Mouse (Mus musculus): ENCODE results near the gene Pcdh9.

Pcdh9 gene

GRCm38 (mm10) chr14:93350906-93351305 lies 539.6 kb downstream of the Pcdh9 start:
- DNase-seq: no peak

GRCm38 (mm10) chr14:93349166-93349565 lies 541.3 kb downstream of the Pcdh9 start:
- DNase-seq: no peak

GRCm38 (mm10) chr14:93347031-93347430 lies 543.4 kb downstream of the Pcdh9 start:
- DNase-seq: no peak

- DNase-seq: no peak
These were observed 547.7 kb downstream of the Pcdh9 start for GRCm38 (mm10) chr14:93342781-93343180.

GRCm38 (mm10) chr14:93341390-93341789 lies 549.1 kb downstream of the Pcdh9 start:
- no peak for DNase-seq

- DNase-seq: no peak
These were observed 561.2 kb downstream of the Pcdh9 start for GRCm38 (mm10) chr14:93329247-93329646.

GRCm38 (mm10) chr14:93317393-93317792 lies 573.1 kb downstream of the Pcdh9 start:
- DNase-seq: no peak

- no peak for DNase-seq
These were observed 602.1 kb downstream of the Pcdh9 start for GRCm38 (mm10) chr14:93288361-93288760.

- DNase-seq: no peak
These were observed 602.8 kb downstream of the Pcdh9 start for GRCm38 (mm10) chr14:93287642-93288041.

- DNase-seq: no peak
These were observed 605.3 kb downstream of the Pcdh9 start for GRCm38 (mm10) chr14:93285136-93285535.

- no peak for DNase-seq
These were observed 606.5 kb downstream of the Pcdh9 start for GRCm38 (mm10) chr14:93284009-93284408.

- DNase-seq: no peak
These were observed 614.8 kb downstream of the Pcdh9 start for GRCm38 (mm10) chr14:93275661-93276060.

GRCm38 (mm10) chr14:93274767-93275166 lies 615.7 kb downstream of the Pcdh9 start:
- DNase-seq: no peak

- DNase-seq: no peak
These were observed 637.1 kb downstream of the Pcdh9 start for GRCm38 (mm10) chr14:93253411-93253810.

- DNase-seq: no peak
These were observed 650.2 kb downstream of the Pcdh9 start for GRCm38 (mm10) chr14:93240263-93240662.

- no peak for DNase-seq
These were observed 656.1 kb downstream of the Pcdh9 start for GRCm38 (mm10) chr14:93234333-93234732.

- DNase-seq: no peak
These were observed 656.9 kb downstream of the Pcdh9 start for GRCm38 (mm10) chr14:93233599-93233998.

- peak; percentile 69 for DNase-seq
These were observed 675.6 kb downstream of the Pcdh9 start for GRCm38 (mm10) chr14:93214846-93215245.

GRCm38 (mm10) chr14:93199791-93200190 lies 690.7 kb downstream of the Pcdh9 start:
- DNase-seq: no peak

GRCm38 (mm10) chr14:93182606-93183491 lies 707.6 kb downstream of the Pcdh9 start:
- DNase-seq: no peak

- no peak for DNase-seq
These were observed 721.3 kb downstream of the Pcdh9 start for GRCm38 (mm10) chr14:93169201-93169600.

- no peak for DNase-seq
These were observed 722.1 kb downstream of the Pcdh9 start for GRCm38 (mm10) chr14:93168367-93168766.

- DNase-seq: no peak
These were observed 747.1 kb downstream of the Pcdh9 start for GRCm38 (mm10) chr14:93143414-93143813.

GRCm38 (mm10) chr14:93142076-93142475 lies 748.4 kb downstream of the Pcdh9 start:
- no peak for DNase-seq

- no peak for DNase-seq
These were observed 763.5 kb downstream of the Pcdh9 start for GRCm38 (mm10) chr14:93126993-93127392.

Data from thymus, postnatal 36 days (tissue).